Mouse (Mus musculus) gastrocnemius, adult 2 months (tissue): ENCODE data around the gene Zc3h7a. TPM values are rescaled to one million over a fixed set of nuclear protein-coding genes. Genes with fewer than 3 reads are reported as not detected.

Source experiments
- DNase-seq: peaks from one replicate; pipeline ENCODE4 v3.0.0; 2022
- H3K27ac ChIP-seq: fragments of 200-600 bp; 2 replicates; pipeline ENCODE4 v1.8.1; 2022; ENCODE audit warnings: mild to moderate bottlenecking
- H3K4me3 ChIP-seq: fragments of 200-600 bp; 2 replicates; pipeline ENCODE4 v1.8.1; 2022; ENCODE audit warnings: mild to moderate bottlenecking, moderate library complexity
- CTCF ChIP-seq: fragments of 200-600 bp; IDR thresholded peaks from 2 replicates; pipeline ENCODE4 v1.8.1; 2022; ENCODE audit warnings: antibody characterized with exemption, mild to moderate bottlenecking, moderate library complexity
- intact Hi-C: fragments of 180-260 bp; cut with DNase I; formaldehyde crosslinking; loops from one replicate; pipeline ENCODE4 v1.15.1; 2025
- microRNA-seq: library from miRNA; unstranded; fragments of <30 nt; microRNA quantifications from one replicate; pipeline ENCODE4 v1.2.0, GENCODE M21; 2021
- total RNA-seq, 2 experiments: library from RNA; stranded (reverse); gene quantifications; 2 replicates each; pipeline ENCODE4 v1.2.3; 2021

Gene Zc3h7a
- total RNA-seq, 2 experiments from 2014 or later = 17.0 to 20.0 TPM

DNA sequence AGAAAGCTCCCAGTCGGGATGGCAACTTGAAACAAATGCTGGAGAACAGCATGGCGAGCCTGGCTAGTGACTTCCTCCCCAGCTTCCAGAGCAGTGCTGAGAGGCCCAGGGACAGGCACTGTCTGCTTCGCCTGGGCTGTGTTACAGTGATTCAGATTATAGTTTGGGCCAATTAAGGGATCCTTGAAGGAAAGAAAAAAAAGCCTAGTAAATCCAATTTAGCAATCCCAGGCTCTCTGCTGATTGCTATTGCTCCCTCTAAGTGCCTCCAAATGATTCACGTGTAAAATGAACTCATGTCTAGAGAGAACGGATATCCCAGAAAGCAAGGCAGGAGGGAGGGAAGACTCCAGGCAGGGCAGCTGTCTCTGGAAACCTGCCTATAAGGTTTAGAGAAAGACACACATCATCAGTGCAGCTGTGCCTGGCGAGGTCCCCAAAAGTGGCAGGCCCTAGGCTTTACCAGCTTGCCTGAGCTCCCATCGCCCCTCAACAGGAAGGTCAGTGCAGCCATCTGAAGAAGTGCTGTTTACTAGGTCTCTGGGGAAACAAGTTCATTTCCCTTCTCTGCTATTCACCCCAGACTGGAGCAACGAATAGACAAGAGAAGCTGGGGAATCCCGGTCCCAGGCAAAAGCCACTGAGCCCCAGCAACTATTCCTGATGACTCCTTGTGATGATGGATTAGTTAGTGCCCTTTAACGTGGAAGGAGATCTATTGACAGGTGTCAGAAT, 85.2 kb downstream of the Zc3h7a start:
- intact Hi-C loops = no loop called here
- TF ChIP-seq CTCF = no peak
- Histone ChIP-seq H3K27ac (peak overlapping the region; percentile 38; the same call in 1 of the 2 replicates), H3K4me3 (no peak overlapping the region)
- peak; percentile 39 for DNase-seq

DNA sequence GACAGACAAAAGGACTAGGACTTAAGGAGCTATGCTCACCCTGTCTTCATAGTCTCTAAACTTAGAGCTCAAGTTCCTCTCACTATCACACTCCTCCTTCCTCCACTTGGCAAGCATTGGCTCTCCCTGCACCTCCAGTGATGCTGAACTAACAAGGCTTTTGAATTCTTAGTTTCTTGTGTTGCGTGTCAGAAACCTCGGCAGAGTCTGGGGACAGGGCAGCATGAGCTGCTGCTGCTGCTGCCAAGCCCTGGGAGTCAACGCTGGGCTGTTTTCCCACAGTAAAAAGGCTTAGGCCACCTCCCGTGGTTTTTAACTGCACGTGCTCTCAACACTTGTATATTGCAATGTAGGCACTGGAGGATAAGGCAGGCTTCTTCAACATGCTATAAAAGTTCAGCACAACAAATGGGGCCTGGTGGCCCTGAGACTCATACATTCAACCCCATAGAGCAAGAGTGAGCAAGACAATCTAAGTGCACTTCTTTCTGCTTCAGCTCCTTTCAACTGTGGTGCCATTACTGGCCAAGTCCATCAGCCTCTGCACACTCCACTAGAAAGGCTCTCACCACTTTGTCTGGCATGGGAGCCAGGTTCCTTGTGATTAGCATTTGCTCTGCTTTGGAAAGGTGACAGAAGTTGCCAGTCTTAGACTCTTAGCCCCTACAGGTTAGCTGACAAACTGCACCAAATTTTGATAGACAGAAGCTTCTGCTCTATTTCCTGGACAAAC, 89.2 kb downstream of the Zc3h7a start:
- no peak overlapping the region for H3K27ac ChIP-seq
- no peak for DNase-seq
- TF ChIP-seq CTCF = peak; percentile 6; the same call in 1 of the 2 replicates
- intact Hi-C loops = no loop called here
- no peak overlapping the region for H3K4me3 ChIP-seq

Small RNAs within 50 kb of the gene (microRNA-seq; reads per million reads assigned to microRNA genes)
- gene Gm23935 = 10.8 reads per million, percentile 8 among the genes with 10 or more reads in this experiment

Other genes starting within 250 kb of the Zc3h7a start
- gene Snn, start 115.4 kb downstream of the Zc3h7a start, total RNA-seq = 1 to 10 TPM; 2.7 to 3.1 TPM
- gene Litaf, start 110.2 kb downstream of the Zc3h7a start, total RNA-seq = 1 to 10 TPM; 4.8 to 9.3 TPM
- gene Txndc11, start 41.7 kb downstream of the Zc3h7a start, total RNA-seq = 1 to 10 TPM; 8.1 to 8.3 TPM
- 10 to 100 TPM; 42.5 to 51.0 TPM for gene Rsl1d1, start 26.9 kb upstream of the Zc3h7a start, total RNA-seq
- 10 to 100 TPM; 59.2 to 62.2 TPM for gene Gspt1, start 77.9 kb upstream of the Zc3h7a start, total RNA-seq
- gene Tnfrsf17, start 137.4 kb upstream of the Zc3h7a start, total RNA-seq = not detected
- gene Snx29, start 146.5 kb upstream of the Zc3h7a start, total RNA-seq = 10 to 100 TPM in 1 of 2 experiments, 1 to 10 TPM in 1; 9.6 to 11.6 TPM